Mouse (Mus musculus) embryonic facial prominence, embryonic 13.5 days (tissue): ENCODE results near the gene Pear1. TPM values are rescaled to one million over a fixed set of nuclear protein-coding genes. Genes with fewer than 3 reads are reported as not detected.

Experiments
- ATAC-seq: fragments of 200-750 bp; cut with Nextera tagmentation; 2 replicates; pipeline ENCODE4 v1.8.0; 2017; ENCODE audit warnings: low read depth; ENCODE audit not compliant: insufficient number of reproducible peaks, insufficient read depth, low FRiP score, low TSS enrichment
- H3K27ac ChIP-seq: fragments of 300-500 bp; sonication (generic); 2 replicates; pipeline ENCODE4 v1.5.1; 2015; ENCODE audit warnings: moderate library complexity, mild to moderate bottlenecking, inconsistent platforms
- H3K27me3 ChIP-seq: fragments of 300-500 bp; sonication (generic); 2 replicates; pipeline ENCODE4 v1.6.1; 2015; ENCODE audit warnings: mild to moderate bottlenecking, inconsistent platforms
- H3K36me3 ChIP-seq: fragments of 300-500 bp; sonication (generic); 2 replicates; pipeline ENCODE4 v1.6.1; 2015; ENCODE audit warnings: mild to moderate bottlenecking, inconsistent platforms
- H3K4me1 ChIP-seq: fragments of 300-500 bp; sonication (generic); 2 replicates; pipeline ENCODE4 v1.6.1; 2015; ENCODE audit warnings: inconsistent platforms
- H3K4me2 ChIP-seq: fragments of 300-500 bp; sonication (generic); 2 replicates; pipeline ENCODE4 v1.6.1; 2015; ENCODE audit warnings: moderate library complexity, mild to moderate bottlenecking, inconsistent platforms
- H3K4me3 ChIP-seq: fragments of 300-500 bp; sonication (generic); 2 replicates; pipeline ENCODE4 v1.5.1; 2015; ENCODE audit warnings: mild to moderate bottlenecking, inconsistent platforms
- H3K9ac ChIP-seq: fragments of 300-500 bp; sonication (generic); 2 replicates; pipeline ENCODE4 v1.6.1; 2015; ENCODE audit warnings: mild to moderate bottlenecking, inconsistent platforms
- H3K9me3 ChIP-seq: fragments of 300-500 bp; sonication (generic); 2 replicates; pipeline ENCODE4 v1.6.1; 2016; ENCODE audit warnings: inconsistent platforms
- WGBS: fragments of 180-500 bp; shearing (Covaris S2); methylation state at CpG from one replicate; pipeline ENCODE4 v1.1.7; 2015; ENCODE audit warnings: mixed read lengths; 5-methylcytosine and 5-hydroxymethylcytosine counted together
- polyA plus RNA-seq: library from polyadenylated mRNA; unstranded; fragments of >200 nt; fragmentation: Nextera tagmentation; extraction: Ambion mirVana; gene quantifications from 2 replicates; pipeline ENCODE4 v1.2.1, GENCODE M21; 2015

The Pear1 gene
- polyA plus RNA-seq, 1 experiment from 2014 or later: 12.5 TPM

GRCm38 (mm10) chr3:87763202-87763601 is 60.9 kb downstream of the Pear1 start:
- WGBS: 60% methylated on average over 4 of the region's 4 CpGs

GRCm38 (mm10) chr3:87761408-87762375 is 62.4 kb downstream of the Pear1 start:
- Histone ChIP-seq H3K36me3 (no peaks in the 10 kb centered on the region), H3K27me3 (peaks cover 14% of the 10 kb centered on the region), H3K9me3 (no peaks in the 10 kb centered on the region), H3K9ac (0 out of 2 replicates have a peak overlapping the region, but pooled peaks have one; percentile 51), H3K4me1 (peaks cover 51% of the 10 kb centered on the region), H3K4me2 (peak overlapping the region; percentile 20), H3K27ac (peak overlapping the region; percentile 84), H3K4me3 (no peak overlapping the region)
- ATAC-seq: no peak
- 42% methylated on average over 20 of the region's 20 CpGs for WGBS

More at GRCm38 (mm10) chr3:87763202-87763601, 60.9 kb downstream of the Pear1 start:
- Histone ChIP-seq H3K27ac (peak overlapping the region; percentile 91), H3K27me3 (peaks cover 9% of the 10 kb centered on the region; the same call in 1 of the 2 replicates), H3K4me1 (peaks cover 59% of the 10 kb centered on the region), H3K9ac (0 out of 2 replicates have a peak overlapping the region, but pooled peaks have one; percentile 46), H3K9me3 (no peaks in the 10 kb centered on the region), H3K36me3 (no peaks in the 10 kb centered on the region), H3K4me3 (no peak overlapping the region), H3K4me2 (peak overlapping the region; percentile 54)
- no peak for ATAC-seq

GRCm38 (mm10) chr3:87758641-87759040 is 65.5 kb downstream of the Pear1 start:
- Histone ChIP-seq H3K9me3 (no peaks in the 10 kb centered on the region), H3K4me2 (no peak overlapping the region), H3K27ac (no peak overlapping the region), H3K4me3 (no peak overlapping the region), H3K27me3 (peaks cover 32% of the 10 kb centered on the region), H3K36me3 (peaks cover 6% of the 10 kb centered on the region; the same call in 1 of the 2 replicates), H3K4me1 (peaks cover 40% of the 10 kb centered on the region), H3K9ac (no peak overlapping the region)
- WGBS: 30% methylated on average over 4 of the region's 5 CpGs
- no peak for ATAC-seq

- H3K9me3 ChIP-seq: no peaks in the 10 kb centered on the region
- H3K4me3 ChIP-seq: peak overlapping the region; percentile 32; the same call in 1 of the 2 replicates
- peaks cover 12% of the 10 kb centered on the region; the same call in 1 of the 2 replicates for H3K36me3 ChIP-seq
- peaks cover 19% of the 10 kb centered on the region for H3K4me1 ChIP-seq
- no peak for ATAC-seq
- no peak overlapping the region for H3K27ac ChIP-seq
- 50% methylated on average over 20 of the region's 20 CpGs for whole genome bisulfite sequencing
- H3K27me3 ChIP-seq: peaks cover 32% of the 10 kb centered on the region
- H3K9ac ChIP-seq: peak overlapping the region; percentile 55; the same call in 1 of the 2 replicates
- peak overlapping the region; percentile 59 for H3K4me2 ChIP-seq
Measured at GRCm38 (mm10) chr3:87756488-87756887, 67.6 kb downstream of the Pear1 start.

GRCm38 (mm10) chr3:87755964-87756363 is 68.1 kb downstream of the Pear1 start:
- H3K9me3 ChIP-seq: no peaks in the 10 kb centered on the region
- peaks cover 32% of the 10 kb centered on the region for H3K27me3 ChIP-seq
- 3% methylated on average over 24 of the region's 24 CpGs for WGBS
- H3K9ac ChIP-seq: peak overlapping the region; percentile 55; the same call in 1 of the 2 replicates
- H3K4me2 ChIP-seq: peak overlapping the region; percentile 59
- peaks cover 15% of the 10 kb centered on the region for H3K4me1 ChIP-seq
- peak overlapping the region; percentile 32 for H3K4me3 ChIP-seq
- ATAC-seq: peak; percentile 77
- H3K27ac ChIP-seq: no peak overlapping the region
- peaks cover 13% of the 10 kb centered on the region; the same call in 1 of the 2 replicates for H3K36me3 ChIP-seq

GRCm38 (mm10) chr3:87753829-87754228 is 70.3 kb downstream of the Pear1 start:
- Histone ChIP-seq H3K4me3 (no peak overlapping the region), H3K4me1 (peaks cover 10% of the 10 kb centered on the region), H3K9ac (no peak overlapping the region), H3K27ac (no peak overlapping the region), H3K36me3 (peaks cover 17% of the 10 kb centered on the region), H3K27me3 (peaks cover 32% of the 10 kb centered on the region), H3K9me3 (no peaks in the 10 kb centered on the region), H3K4me2 (no peak overlapping the region)
- no peak for ATAC-seq
- WGBS: 82% methylated on average over 13 of the region's 13 CpGs

- WGBS: 80% methylated on average over 3 of the region's 3 CpGs
- Histone ChIP-seq H3K4me3 (no peak overlapping the region), H3K9ac (no peak overlapping the region), H3K27ac (no peak overlapping the region), H3K4me1 (peaks cover 15% of the 10 kb centered on the region), H3K27me3 (peaks cover 25% of the 10 kb centered on the region), H3K9me3 (no peaks in the 10 kb centered on the region), H3K4me2 (no peak overlapping the region), H3K36me3 (peaks cover 17% of the 10 kb centered on the region)
- no peak for ATAC-seq
Measured at GRCm38 (mm10) chr3:87752567-87752966, 71.5 kb downstream of the Pear1 start.

- WGBS: 89% methylated on average over 12 of the region's 12 CpGs
- Histone ChIP-seq H3K36me3 (peaks cover 17% of the 10 kb centered on the region), H3K9me3 (no peaks in the 10 kb centered on the region), H3K27me3 (peaks cover 11% of the 10 kb centered on the region), H3K9ac (no peak overlapping the region), H3K27ac (no peak overlapping the region), H3K4me1 (peaks cover 14% of the 10 kb centered on the region), H3K4me2 (no peak overlapping the region), H3K4me3 (no peak overlapping the region)
- ATAC-seq: no peak
Measured at GRCm38 (mm10) chr3:87749977-87750376, 74.1 kb downstream of the Pear1 start.

GRCm38 (mm10) chr3:87749036-87749435 is 75.1 kb downstream of the Pear1 start:
- H3K9me3 ChIP-seq: no peaks in the 10 kb centered on the region
- peaks cover 1% of the 10 kb centered on the region for H3K27me3 ChIP-seq
- H3K4me2 ChIP-seq: no peak overlapping the region
- no peak for ATAC-seq
- WGBS: 14% methylated on average over 5 of the region's 5 CpGs
- H3K9ac ChIP-seq: no peak overlapping the region
- H3K36me3 ChIP-seq: peaks cover 15% of the 10 kb centered on the region
- peaks cover 17% of the 10 kb centered on the region for H3K4me1 ChIP-seq
- no peak overlapping the region for H3K4me3 ChIP-seq
- H3K27ac ChIP-seq: no peak overlapping the region

GRCm38 (mm10) chr3:87748431-87748830 is 75.7 kb downstream of the Pear1 start, which contains the start of gene Lrrc71:
Gene Lrrc71 (minus strand): TSS chr3:87748625.
- 44% methylated on average over 13 of the region's 13 CpGs for WGBS

GRCm38 (mm10) chr3:87745036-87745659 is 79.0 kb downstream of the Pear1 start:
- Histone ChIP-seq H3K4me3 (peak overlapping the region; percentile 19), H3K27ac (peak overlapping the region; percentile 22; the same call in 1 of the 2 replicates), H3K9me3 (no peaks in the 10 kb centered on the region), H3K27me3 (no peaks in the 10 kb centered on the region), H3K9ac (peak overlapping the region; percentile 40; the same call in 1 of the 2 replicates), H3K36me3 (peaks cover 9% of the 10 kb centered on the region), H3K4me2 (peak overlapping the region; percentile 53), H3K4me1 (peaks cover 17% of the 10 kb centered on the region)
- WGBS: 18% methylated on average over 18 of the region's 18 CpGs
- ATAC-seq: no peak

More at GRCm38 (mm10) chr3:87748431-87748830, 75.7 kb downstream of the Pear1 start, which contains the start of gene Lrrc71:
- no peak within 1 kb of the TSS for H3K27ac ChIP-seq
- no peak within 1 kb of the TSS for H3K9ac ChIP-seq
- H3K4me3 ChIP-seq: no peak within 1 kb of the TSS
- H3K9me3 ChIP-seq: no peaks in the 10 kb centered on the region
- no peaks in the 10 kb centered on the region; the same call in 1 of the 2 replicates for H3K27me3 ChIP-seq
- no peak for ATAC-seq
- H3K4me1 ChIP-seq: peaks cover 17% of the 10 kb centered on the region
- H3K36me3 ChIP-seq: peaks cover 11% of the 10 kb centered on the region; the same call in 1 of the 2 replicates
- H3K4me2 ChIP-seq: no peak within 1 kb of the TSS
